Mouse (Mus musculus) E14TG2a.4 (cell line): ENCODE data around the gene Mef2a.

ENCODE experiments used
- H3K27me3 ChIP-seq: 2 replicates; pipeline ENCODE4 v1.6.1; 2014; ENCODE audit warnings: low read length, control low read depth; ENCODE audit not compliant: insufficient read depth
- H3K36me3 ChIP-seq: 2 replicates; pipeline ENCODE4 v1.6.1; 2014; ENCODE audit warnings: low read length, control low read depth; ENCODE audit not compliant: insufficient read depth
- H3K4me1 ChIP-seq: replicated peaks from 2 replicates; pipeline ENCODE4 v1.6.1; 2014; ENCODE audit warnings: low read depth, low read length, control low read depth
- H3K4me3 ChIP-seq: replicated peaks from 2 replicates; pipeline ENCODE4 v1.5.1; 2014; ENCODE audit warnings: mild to moderate bottlenecking, low read length
- H3K9me3 ChIP-seq: 2 replicates; pipeline ENCODE4 v1.6.1; 2014; ENCODE audit warnings: low read length, control low read depth
- CTCF ChIP-seq: conservative IDR thresholded peaks from 2 replicates; pipeline ENCODE4 v1.5.1; 2014; ENCODE audit warnings: low read length
- NANOG ChIP-seq: IDR thresholded peaks from 2 replicates; pipeline ENCODE4 v1.6.1; 2014; ENCODE audit warnings: borderline replicate concordance, low read length, mixed read lengths
- POU5F1 ChIP-seq: IDR thresholded peaks from 2 replicates; pipeline ENCODE4 v1.6.1; 2014; ENCODE audit warnings: low read length, borderline replicate concordance

Mef2a gene

GRCm38 (mm10) chr7:67404176-67404575 is 31.5 kb upstream of the Mef2a start:
- no peaks in the 10 kb centered on the region for H3K4me1 ChIP-seq
- H3K36me3 ChIP-seq, result no peaks in the 10 kb centered on the region
- no peak for TF ChIP-seq POU5F1
- H3K9me3 ChIP-seq, result 0 out of 2 replicates have a peak, but pooled peaks cover 3% of the 10 kb centered on the region
- no peaks in the 10 kb centered on the region for H3K27me3 ChIP-seq
- H3K4me3 ChIP-seq, result no peak overlapping the region

GRCm38 (mm10) chr7:67402353-67402752 is 29.7 kb upstream of the Mef2a start:
- H3K4me3 ChIP-seq, result no peak overlapping the region
- H3K27me3 ChIP-seq, result no peaks in the 10 kb centered on the region
- no peaks in the 10 kb centered on the region for H3K4me1 ChIP-seq
- H3K9me3 ChIP-seq, result 0 out of 2 replicates have a peak, but pooled peaks cover 3% of the 10 kb centered on the region
- H3K36me3 ChIP-seq, result no peaks in the 10 kb centered on the region
- TF ChIP-seq CTCF, result no peak
- no peak for TF ChIP-seq NANOG
- TF ChIP-seq POU5F1, result no peak

GRCm38 (mm10) chr7:67401379-67401778 is 28.7 kb upstream of the Mef2a start:
- Histone ChIP-seq H3K4me1 (no peaks in the 10 kb centered on the region), H3K27me3 (no peaks in the 10 kb centered on the region), H3K4me3 (no peak overlapping the region), H3K9me3 (0 out of 2 replicates have a peak, but pooled peaks cover 3% of the 10 kb centered on the region), H3K36me3 (no peaks in the 10 kb centered on the region)
- TF ChIP-seq POU5F1 (no peak), NANOG (no peak), CTCF (no peak)

- no peaks in the 10 kb centered on the region for H3K9me3 ChIP-seq
- H3K4me3 ChIP-seq, result no peak overlapping the region
- H3K36me3 ChIP-seq, result no peaks in the 10 kb centered on the region
These were observed 18.1 kb upstream of the Mef2a start for GRCm38 (mm10) chr7:67390760-67391159.

GRCm38 (mm10) chr7:67390095-67390494 is 17.4 kb upstream of the Mef2a start:
- no peaks in the 10 kb centered on the region for H3K4me1 ChIP-seq
- TF ChIP-seq CTCF, result no peak
- no peak for TF ChIP-seq NANOG
- TF ChIP-seq POU5F1, result no peak
- no peaks in the 10 kb centered on the region for H3K36me3 ChIP-seq
- H3K9me3 ChIP-seq, result no peaks in the 10 kb centered on the region
- H3K27me3 ChIP-seq, result no peaks in the 10 kb centered on the region
- H3K4me3 ChIP-seq, result no peak overlapping the region

More at GRCm38 (mm10) chr7:67390760-67391159, 18.1 kb upstream of the Mef2a start:
- Histone ChIP-seq H3K27me3 (no peaks in the 10 kb centered on the region), H3K4me1 (no peaks in the 10 kb centered on the region)
- no peak for TF ChIP-seq NANOG
- TF ChIP-seq POU5F1, result no peak
- no peak for TF ChIP-seq CTCF

GRCm38 (mm10) chr7:67384942-67385872 is 12.5 kb upstream of the Mef2a start:
- TF ChIP-seq NANOG, result no peak
- TF ChIP-seq POU5F1, result no peak
- no peak for TF ChIP-seq CTCF
- H3K4me3 ChIP-seq, result no peak overlapping the region
- H3K9me3 ChIP-seq, result no peaks in the 10 kb centered on the region
- H3K27me3 ChIP-seq, result 0 out of 2 replicates have a peak, but pooled peaks cover 2% of the 10 kb centered on the region
- no peaks in the 10 kb centered on the region for H3K4me1 ChIP-seq
- no peaks in the 10 kb centered on the region for H3K36me3 ChIP-seq

- Histone ChIP-seq H3K9me3 (no peaks in the 10 kb centered on the region), H3K4me3 (no peak overlapping the region), H3K36me3 (no peaks in the 10 kb centered on the region), H3K27me3 (peaks cover 5% of the 10 kb centered on the region), H3K4me1 (no peaks in the 10 kb centered on the region)
- TF ChIP-seq NANOG (no peak), CTCF (no peak), POU5F1 (no peak)
These were observed 7.8 kb upstream of the Mef2a start for GRCm38 (mm10) chr7:67380174-67381129.

- Histone ChIP-seq H3K4me3 (no peak overlapping the region), H3K36me3 (no peaks in the 10 kb centered on the region), H3K27me3 (peaks cover 31% of the 10 kb centered on the region), H3K4me1 (peaks cover 15% of the 10 kb centered on the region), H3K9me3 (no peaks in the 10 kb centered on the region)
- TF ChIP-seq POU5F1 (no peak), CTCF (no peak), NANOG (no peak)
These were observed 4.1 kb upstream of the Mef2a start for GRCm38 (mm10) chr7:67376796-67377195.
